ENCODE assay signal across 9 mouse cellular contexts in genomic region chr12:35038668-35039570, GRCm38 (mm10). TPM values are rescaled to one million over a fixed set of nuclear protein-coding genes. Genes with fewer than 3 reads are reported as not detected.
DNase-seq lines count a peak whose midpoint lies in the region; ATAC-seq and TF ChIP-seq lines count a peak whose summit lies in the region.
"Had no signal": no experiment of that assay in that cellular context is flagged by ENCODE, and none has a peak within 500 bp of the region (broad histone marks: within the 10 kb centered on the region; RNA-seq: fewer than 3 reads in every experiment).

No protein-coding gene starts in this region.

- H3K9me3 ChIP-seq in forebrain, embryonic 16.5 days (ENCODE audit: control insufficient read depth, low read length): no peaks in the 10 kb centered on the region
- H3K9me3 ChIP-seq in forebrain, embryonic 11.5 days (ENCODE audit: control insufficient read depth, low read length): no peaks in the 10 kb centered on the region
- no peaks in the 10 kb centered on the region for H3K9me3 ChIP-seq in hindbrain, postnatal 0 days (ENCODE audit: low read length)

- peaks cover 2% of the 10 kb centered on the region; the same call in 1 of the 2 replicates for H3K79me2 ChIP-seq in liver, adult 2 months (ENCODE audit: control insufficient read depth, insufficient read depth, low read length)

- H3K4me2 ChIP-seq in forebrain, embryonic 16.5 days (ENCODE audit: low read length): 0 out of 2 replicates have a peak overlapping the region, but pooled peaks have one; percentile 20
- no peak overlapping the region for H3K4me2 ChIP-seq in forebrain, embryonic 11.5 days (ENCODE audit: low read depth, low read length, severe bottlenecking)
- H3K4me2 ChIP-seq in hindbrain, postnatal 0 days (ENCODE audit: low read depth, low read length): peak overlapping the region; percentile 45

- no peaks in the 10 kb centered on the region for H3K36me3 ChIP-seq in forebrain, embryonic 16.5 days (ENCODE audit: control insufficient read depth, insufficient read depth)
- H3K36me3 ChIP-seq in forebrain, embryonic 11.5 days (ENCODE audit: control insufficient read depth, insufficient read depth, low read length): no peaks in the 10 kb centered on the region
- H3K36me3 ChIP-seq in hindbrain, postnatal 0 days (ENCODE audit: insufficient read depth, low read length): no peaks in the 10 kb centered on the region
- H3K36me3 ChIP-seq in liver, adult 2 months (ENCODE audit: control insufficient read depth, insufficient read depth, low read length): no peaks in the 10 kb centered on the region
- H3K36me3 ChIP-seq in splenic B cell, adult 2 months (ENCODE audit: control insufficient read depth, insufficient read depth, low read length, poor library complexity, severe bottlenecking): no peaks in the 10 kb centered on the region

- ATAC-seq in forebrain, embryonic 16.5 days: no peak
- ATAC-seq in forebrain, embryonic 11.5 days (replicated peaks; ENCODE audit: low FRiP score): no peak
- ATAC-seq in hindbrain, postnatal 0 days: no peak

- H3K9ac ChIP-seq in forebrain, embryonic 16.5 days (replicated peaks; ENCODE audit: low read depth, low read length): no peak overlapping the region
- H3K9ac ChIP-seq in forebrain, embryonic 11.5 days (ENCODE audit: low read length): no peak overlapping the region
- H3K9ac ChIP-seq in hindbrain, postnatal 0 days (replicated peaks; ENCODE audit: low read length): no peak overlapping the region
- peak overlapping the region; percentile 25 for H3K9ac ChIP-seq in liver, adult 2 months (ENCODE audit: low read depth, low read length)

- no peak for DNase-seq in forebrain, embryonic 11.5 days (ENCODE audit: low spot score)
- DNase-seq in thymus, postnatal 4 days: peak; percentile 18
- DNase-seq in thymus, postnatal 36 days: no peak
- DNase-seq in hindbrain, postnatal 0 days (ENCODE audit: low spot score): no peak
- DNase-seq in liver, adult 2 months (ENCODE audit: extremely low read depth, low read depth, low spot score): peak; percentile 37
- peak; percentile 50 for DNase-seq in splenic B cell, adult 2 months (ENCODE audit: low read depth, low spot score)
- DNase-seq in cerebellum, postnatal 4 days (ENCODE audit: low spot score in 2 of 2): no peak

- H3K4me1 ChIP-seq in forebrain, embryonic 16.5 days (replicated peaks; ENCODE audit: control insufficient read depth, insufficient read depth, low read length): no peaks in the 10 kb centered on the region
- H3K4me1 ChIP-seq in forebrain, embryonic 11.5 days (replicated peaks; ENCODE audit: control insufficient read depth, insufficient read depth, low read length): no peaks in the 10 kb centered on the region
- H3K4me1 ChIP-seq in hindbrain, postnatal 0 days (ENCODE audit: insufficient read depth, low read length): no peaks in the 10 kb centered on the region
- no peaks in the 10 kb centered on the region; the same call in 1 of the 2 replicates for H3K4me1 ChIP-seq in liver, adult 2 months (ENCODE audit: control insufficient read depth, insufficient read depth, low read length)

- TF ChIP-seq CTCF in hindbrain, postnatal 0 days (IDR thresholded peaks at IDR 0.05; ENCODE audit: low read depth): no peak
- no peak for TF ChIP-seq CTCF in liver, adult 2 months (IDR thresholded peaks at IDR 0.05; ENCODE audit: low read depth, low read length)

- no peaks in the 10 kb centered on the region for H3K27me3 ChIP-seq in forebrain, embryonic 16.5 days (replicated peaks; ENCODE audit: control insufficient read depth, insufficient read depth, low read length)
- H3K27me3 ChIP-seq in forebrain, embryonic 11.5 days (ENCODE audit: control insufficient read depth, insufficient read depth, low read length): no peaks in the 10 kb centered on the region
- no peaks in the 10 kb centered on the region for H3K27me3 ChIP-seq in hindbrain, postnatal 0 days (ENCODE audit: insufficient read depth, low read length)
- no peaks in the 10 kb centered on the region for H3K27me3 ChIP-seq in liver, adult 2 months (ENCODE audit: control insufficient read depth, insufficient read depth, low read length)
- H3K27me3 ChIP-seq in splenic B cell, adult 2 months (ENCODE audit: control insufficient read depth, insufficient read depth, low read length, poor library complexity, severe bottlenecking): no peaks in the 10 kb centered on the region

- TF ChIP-seq POLR2A in liver, adult 2 months (IDR thresholded peaks at IDR 0.05; ENCODE audit: extremely low read depth, insufficient read depth, low read length): no peak

- H3K4me3 ChIP-seq in forebrain, embryonic 16.5 days (replicated peaks; ENCODE audit: low read length): no peak overlapping the region
- H3K4me3 ChIP-seq in forebrain, embryonic 11.5 days (ENCODE audit: low read depth, low read length): no peak overlapping the region
- H3K4me3 ChIP-seq in hindbrain, postnatal 0 days (ENCODE audit: low read length): no peak overlapping the region
- no peak overlapping the region; the same call in 1 of the 2 replicates for H3K4me3 ChIP-seq in liver, adult 2 months (ENCODE audit: insufficient read depth, low read depth, low read length)

- WGBS in forebrain, embryonic 16.5 days: 38% methylated on average over 14 of the region's 14 CpGs
- 38% methylated on average over 14 of the region's 14 CpGs for WGBS in forebrain, embryonic 11.5 days
- 30% methylated on average over 14 of the region's 14 CpGs for WGBS in hindbrain, postnatal 0 days
- 42% methylated on average over 14 of the region's 14 CpGs for WGBS in liver, adult 2 months

- no peak overlapping the region for H3K27ac ChIP-seq in forebrain, embryonic 16.5 days (ENCODE audit: low read length)
- H3K27ac ChIP-seq in forebrain, embryonic 11.5 days (ENCODE audit: low read depth, low read length): no peak overlapping the region
- no peak overlapping the region; the same call in 1 of the 2 replicates for H3K27ac ChIP-seq in hindbrain, postnatal 0 days
- H3K27ac ChIP-seq in liver, adult 2 months (replicated peaks; ENCODE audit: insufficient read depth, low read depth, low read length): peak overlapping the region; percentile 75

RNA-seq across cellular contexts. Expression of gene Snx13, which starts 8.1 kb away (rescaled TPM):
- 32.1 and 35.6 TPM in 2 replicates for polyA plus RNA-seq in forebrain, embryonic 16.5 days (2015; fragmentation: Nextera tagmentation; extraction: Ambion mirVana)
- polyA plus RNA-seq in forebrain, embryonic 11.5 days (2014; fragmentation: Nextera tagmentation; extraction: Ambion mirVana): 19.2 and 24.4 TPM in 2 replicates
- total RNA-seq in hindbrain, postnatal 0 days (2014; rRNA removed): 17.6 and 18.0 TPM in 2 replicates
- 22.6 and 23.0 TPM in 2 replicates for polyA plus RNA-seq in hindbrain, postnatal 0 days (2015; fragmentation: Nextera tagmentation; extraction: Ambion mirVana)
- total RNA-seq in liver, adult 2 months (2014; rRNA removed): 22.3 and 26.0 TPM in 2 replicates
- polyA plus RNA-seq in liver, adult 2 months (2012; rRNA removed): 3.3 and 3.5 TPM in 2 replicates

RNA-seq across cellular contexts. Expression of gene Prps1l1, which starts 54.4 kb away (rescaled TPM):
- not detected in 2 replicates for polyA plus RNA-seq in forebrain, embryonic 16.5 days (2015; fragmentation: Nextera tagmentation; extraction: Ambion mirVana)
- polyA plus RNA-seq in forebrain, embryonic 11.5 days (2014; fragmentation: Nextera tagmentation; extraction: Ambion mirVana): not detected in 2 replicates
- total RNA-seq in hindbrain, postnatal 0 days (2014; rRNA removed): not detected in 2 replicates
- polyA plus RNA-seq in hindbrain, postnatal 0 days (2015; fragmentation: Nextera tagmentation; extraction: Ambion mirVana): not detected in 2 replicates
- not detected in 2 replicates for total RNA-seq in liver, adult 2 months (2014; rRNA removed)
- polyA plus RNA-seq in liver, adult 2 months (2012; rRNA removed): not detected in 2 replicates
- polyA plus RNA-seq: frontal cortex, adult 2 months had no signal

Comparison
In these comparisons a context has a peak if more than half of its experiments do, and no peak if none do; other contexts are left out.
1. DNase-seq: peak in thymus, postnatal 4 days (single experiment), liver, adult 2 months (single experiment) and splenic B cell, adult 2 months (single experiment); none in forebrain, embryonic 11.5 days (single experiment), thymus, postnatal 36 days (0 of 2), hindbrain, postnatal 0 days (single experiment) and cerebellum, postnatal 4 days (0 of 2).